Mouse (Mus musculus): ENCODE measurements at regions not wholly inside any gene's neighbourhood (a gene's known extent, or its start where the extent isn't known, plus 50 kb on each side); places are given as distances from the start of the nearest gene placed in this dataset.
"Not testable (repeated sequence)": the region's sequence is repeated elsewhere in the genome, so short reads cannot be mapped to it uniquely, and the experiment has no call there.

GRCm38 (mm10) chr8:8847579-8847978 is 157.3 kb upstream of the Arglu1 start:
- no peak overlapping the region for H3K27ac ChIP-seq (replicated peaks)
- no peak overlapping the region for H3K9ac ChIP-seq
- H3K27me3 ChIP-seq: no peaks in the 10 kb centered on the region
- H3K4me2 ChIP-seq: no peak overlapping the region
- H3K9me3 ChIP-seq: no peaks in the 10 kb centered on the region
- ATAC-seq (ENCODE audit: low read depth): no peak
- H3K36me3 ChIP-seq: no peaks in the 10 kb centered on the region
- H3K4me3 ChIP-seq: no peak overlapping the region
- 88% methylated on average over 10 of the region's 10 CpGs for WGBS
- peaks cover 7% of the 10 kb centered on the region for H3K4me1 ChIP-seq (replicated peaks)

- H3K27me3 ChIP-seq: no peaks in the 10 kb centered on the region
- ATAC-seq (ENCODE audit: low read depth): no peak
- H3K9ac ChIP-seq: no peak overlapping the region
- H3K27ac ChIP-seq (replicated peaks): no peak overlapping the region
- H3K4me1 ChIP-seq (replicated peaks): no peaks in the 10 kb centered on the region
- H3K9me3 ChIP-seq: no peaks in the 10 kb centered on the region
- H3K4me2 ChIP-seq: no peak overlapping the region
- 63% methylated on average over 2 of the region's 2 CpGs for WGBS
- H3K36me3 ChIP-seq: no peaks in the 10 kb centered on the region
- H3K4me3 ChIP-seq: no peak overlapping the region
Observed at GRCm38 (mm10) chr8:8842326-8842725, 152.0 kb upstream of the Arglu1 start.

GRCm38 (mm10) chr8:8836166-8836565 is 145.8 kb upstream of the Arglu1 start:
- not testable (repeated sequence) for H3K4me2 ChIP-seq; H3K4me3 ChIP-seq; H3K9me3 ChIP-seq; H3K36me3 ChIP-seq; H3K27me3 ChIP-seq; H3K4me1 ChIP-seq (replicated peaks); H3K9ac ChIP-seq; ATAC-seq (ENCODE audit: low read depth); H3K27ac ChIP-seq (replicated peaks)
- WGBS: 65% methylated on average over 11 of the region's 11 CpGs

DNA sequence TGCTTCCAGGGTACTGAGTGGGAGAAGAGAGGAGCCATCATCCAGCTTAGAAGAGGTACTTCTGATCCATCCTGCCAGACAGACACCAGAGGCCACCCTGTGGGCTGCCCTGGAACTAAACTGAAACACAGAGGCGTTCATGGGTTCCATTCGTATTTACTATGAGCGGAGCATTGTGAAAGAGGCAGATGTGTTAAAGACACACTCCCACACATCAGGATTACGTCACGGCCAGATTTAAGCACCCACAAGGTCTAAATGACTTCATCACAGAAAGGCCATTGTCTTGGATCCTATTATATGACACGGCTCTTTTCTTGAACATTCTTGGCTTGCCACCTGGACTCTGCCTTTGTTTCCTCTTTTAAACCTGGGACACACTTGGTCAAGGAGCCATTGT is 141.0 kb upstream of the Arglu1 start:
- H3K27me3 ChIP-seq: no peaks in the 10 kb centered on the region; the same call in 1 of the 2 replicates
- H3K4me2 ChIP-seq: no peak overlapping the region
- no peaks in the 10 kb centered on the region for H3K36me3 ChIP-seq
- no peaks in the 10 kb centered on the region; the same call in 1 of the 2 replicates for H3K4me1 ChIP-seq (replicated peaks)
- H3K4me3 ChIP-seq: no peak overlapping the region
- no peaks in the 10 kb centered on the region for H3K9me3 ChIP-seq
- no peak overlapping the region for H3K27ac ChIP-seq (replicated peaks)
- H3K9ac ChIP-seq: no peak overlapping the region
- no peak for ATAC-seq (ENCODE audit: low read depth)
- 74% methylated on average over 6 of the region's 6 CpGs for WGBS

DNA sequence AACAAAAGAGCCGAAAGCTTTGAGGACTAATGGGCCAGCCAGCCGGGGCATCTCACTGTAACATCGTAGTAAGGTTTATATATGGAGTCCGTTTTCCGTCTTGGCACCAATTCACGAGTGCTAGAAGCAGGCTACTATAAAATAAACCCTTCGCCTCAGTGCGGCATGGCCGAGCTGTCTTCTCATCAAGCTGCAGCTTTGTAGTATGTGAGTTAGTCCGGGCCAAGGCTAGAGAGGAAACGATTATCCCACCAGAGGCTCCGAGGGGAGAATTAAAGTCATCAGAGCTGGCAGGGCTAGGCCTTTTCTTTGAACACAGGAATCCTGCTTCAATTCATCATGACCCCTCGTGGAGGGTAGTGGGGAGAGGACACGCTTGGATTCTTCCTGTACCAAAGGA is 138.9 kb upstream of the Arglu1 start:
- Histone ChIP-seq H3K9me3 (no peaks in the 10 kb centered on the region), H3K4me1 (replicated peaks) (no peaks in the 10 kb centered on the region; the same call in 1 of the 2 replicates), H3K9ac (no peak overlapping the region), H3K4me3 (no peak overlapping the region), H3K27me3 (no peaks in the 10 kb centered on the region; the same call in 1 of the 2 replicates), H3K4me2 (no peak overlapping the region), H3K36me3 (no peaks in the 10 kb centered on the region), H3K27ac (replicated peaks) (no peak overlapping the region)
- WGBS: 46% methylated on average over 14 of the region's 14 CpGs
- ATAC-seq (ENCODE audit: low read depth): peak; percentile 40; the same call in 1 of the 2 replicates

DNA sequence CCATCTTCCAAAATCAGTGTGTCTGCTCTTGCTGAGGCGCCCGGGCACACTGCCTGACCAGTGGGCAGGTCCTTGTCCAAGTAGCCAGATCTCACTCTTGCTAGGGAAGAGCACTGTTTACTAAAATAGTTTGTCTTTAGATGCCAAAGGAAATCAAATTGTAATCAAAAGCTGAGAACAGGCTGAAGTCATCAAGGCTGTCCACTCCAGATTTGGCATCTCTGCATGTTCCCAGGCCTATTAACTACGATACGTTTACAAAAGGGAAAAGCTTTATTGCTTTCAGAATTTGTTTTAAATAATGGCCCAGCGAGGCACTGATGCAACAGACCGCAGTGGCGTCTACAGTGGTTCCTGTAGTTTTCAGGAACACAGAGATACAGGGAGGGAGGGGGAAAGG is 137.2 kb upstream of the Arglu1 start:
- Histone ChIP-seq H3K9ac (no peak overlapping the region), H3K4me3 (no peak overlapping the region), H3K36me3 (no peaks in the 10 kb centered on the region), H3K4me2 (no peak overlapping the region), H3K9me3 (no peaks in the 10 kb centered on the region), H3K27me3 (no peaks in the 10 kb centered on the region; the same call in 1 of the 2 replicates), H3K27ac (replicated peaks) (no peak overlapping the region), H3K4me1 (replicated peaks) (no peaks in the 10 kb centered on the region; the same call in 1 of the 2 replicates)
- 85% methylated on average over 7 of the region's 7 CpGs for WGBS
- no peak for ATAC-seq (ENCODE audit: low read depth)

- Histone ChIP-seq H3K4me2 (no peak overlapping the region), H3K36me3 (no peaks in the 10 kb centered on the region), H3K9ac (no peak overlapping the region), H3K27ac (replicated peaks) (no peak overlapping the region), H3K27me3 (no peaks in the 10 kb centered on the region; the same call in 1 of the 2 replicates), H3K4me1 (replicated peaks) (no peaks in the 10 kb centered on the region; the same call in 1 of the 2 replicates), H3K9me3 (no peaks in the 10 kb centered on the region), H3K4me3 (no peak overlapping the region)
- no peak for ATAC-seq (ENCODE audit: low read depth)
- 67% methylated on average over 9 of the region's 9 CpGs for WGBS
Observed at GRCm38 (mm10) chr8:8826801-8827200, 136.5 kb upstream of the Arglu1 start.

- Histone ChIP-seq H3K4me3 (no peak overlapping the region), H3K4me1 (replicated peaks) (peaks cover 12% of the 10 kb centered on the region), H3K9me3 (no peaks in the 10 kb centered on the region), H3K4me2 (no peak overlapping the region), H3K27me3 (no peaks in the 10 kb centered on the region), H3K27ac (replicated peaks) (no peak overlapping the region), H3K36me3 (no peaks in the 10 kb centered on the region), H3K9ac (no peak overlapping the region)
- WGBS: 79% methylated on average over 5 of the region's 5 CpGs
- ATAC-seq (ENCODE audit: low read depth): no peak
Observed at GRCm38 (mm10) chr8:8824886-8825285, 134.6 kb upstream of the Arglu1 start.

GRCm38 (mm10) chr8:8821119-8821518 is 130.8 kb upstream of the Arglu1 start:
- no peaks in the 10 kb centered on the region for H3K36me3 ChIP-seq
- 63% methylated on average over 6 of the region's 6 CpGs for WGBS
- peaks cover 12% of the 10 kb centered on the region for H3K4me1 ChIP-seq (replicated peaks)
- H3K27ac ChIP-seq (replicated peaks): no peak overlapping the region
- no peaks in the 10 kb centered on the region for H3K9me3 ChIP-seq
- no peak overlapping the region for H3K4me3 ChIP-seq
- ATAC-seq (ENCODE audit: low read depth): no peak
- no peak overlapping the region for H3K9ac ChIP-seq
- no peak overlapping the region for H3K4me2 ChIP-seq
- H3K27me3 ChIP-seq: no peaks in the 10 kb centered on the region

GRCm38 (mm10) chr8:8820614-8821013 is 130.3 kb upstream of the Arglu1 start:
- no peaks in the 10 kb centered on the region for H3K36me3 ChIP-seq
- H3K9me3 ChIP-seq: no peaks in the 10 kb centered on the region
- H3K9ac ChIP-seq: no peak overlapping the region
- H3K27ac ChIP-seq (replicated peaks): no peak overlapping the region
- ATAC-seq (ENCODE audit: low read depth): no peak
- H3K4me3 ChIP-seq: no peak overlapping the region
- H3K4me2 ChIP-seq: no peak overlapping the region
- H3K27me3 ChIP-seq: no peaks in the 10 kb centered on the region
- H3K4me1 ChIP-seq (replicated peaks): peaks cover 12% of the 10 kb centered on the region
- WGBS: 69% methylated on average over 6 of the region's 6 CpGs

- WGBS: 84% methylated on average over 9 of the region's 9 CpGs
- ATAC-seq (ENCODE audit: low read depth): no peak
- no peaks in the 10 kb centered on the region for H3K36me3 ChIP-seq
Observed at GRCm38 (mm10) chr8:8819233-8819931, 129.1 kb upstream of the Arglu1 start.

DNA sequence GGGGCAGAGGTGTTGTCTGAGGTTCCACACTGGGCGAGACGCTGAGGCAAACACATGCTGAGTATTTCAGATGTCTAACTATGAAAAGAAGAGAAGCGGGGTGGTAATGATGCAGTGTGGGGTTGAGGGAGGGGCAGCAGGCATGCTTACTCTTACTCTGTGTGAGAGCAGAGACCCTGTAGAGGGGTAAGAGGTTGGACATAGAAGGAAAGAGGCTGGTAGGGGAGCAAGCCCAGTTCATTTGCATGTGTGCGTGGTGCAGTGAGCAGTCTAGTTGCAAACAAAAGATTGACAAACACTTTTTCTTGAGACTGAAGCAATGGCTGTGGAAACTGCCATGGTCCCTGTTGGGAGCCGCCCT is 122.5 kb upstream of the Arglu1 start:
- no peak overlapping the region for H3K4me2 ChIP-seq
- no peaks in the 10 kb centered on the region for H3K9me3 ChIP-seq
- no peaks in the 10 kb centered on the region for H3K36me3 ChIP-seq
- no peak overlapping the region for H3K27ac ChIP-seq (replicated peaks)
- ATAC-seq (ENCODE audit: low read depth): no peak
- no peaks in the 10 kb centered on the region for H3K27me3 ChIP-seq
- peaks cover 4% of the 10 kb centered on the region for H3K4me1 ChIP-seq (replicated peaks)
- H3K9ac ChIP-seq: no peak overlapping the region
- H3K4me3 ChIP-seq: no peak overlapping the region
- 86% methylated on average over 5 of the region's 5 CpGs for WGBS

More at GRCm38 (mm10) chr8:8819233-8819931, 129.1 kb upstream of the Arglu1 start:
- Histone ChIP-seq H3K4me3 (no peak overlapping the region), H3K4me1 (replicated peaks) (peaks cover 12% of the 10 kb centered on the region), H3K27me3 (no peaks in the 10 kb centered on the region), H3K27ac (replicated peaks) (no peak overlapping the region), H3K9me3 (no peaks in the 10 kb centered on the region), H3K9ac (no peak overlapping the region), H3K4me2 (no peak overlapping the region)
